Mouse (Mus musculus) right cerebral cortex, adult 18-20 months (tissue): ENCODE results near the gene Nup50.
"Not testable (repeated sequence)": the region's sequence is repeated elsewhere in the genome, so short reads cannot be mapped to it uniquely, and the experiment has no call there.

Experiments
- DNase-seq: peaks from one replicate; pipeline ENCODE4 v3.0.0; 2022; ENCODE audit warnings: mixed read lengths

Gene Nup50

DNA sequence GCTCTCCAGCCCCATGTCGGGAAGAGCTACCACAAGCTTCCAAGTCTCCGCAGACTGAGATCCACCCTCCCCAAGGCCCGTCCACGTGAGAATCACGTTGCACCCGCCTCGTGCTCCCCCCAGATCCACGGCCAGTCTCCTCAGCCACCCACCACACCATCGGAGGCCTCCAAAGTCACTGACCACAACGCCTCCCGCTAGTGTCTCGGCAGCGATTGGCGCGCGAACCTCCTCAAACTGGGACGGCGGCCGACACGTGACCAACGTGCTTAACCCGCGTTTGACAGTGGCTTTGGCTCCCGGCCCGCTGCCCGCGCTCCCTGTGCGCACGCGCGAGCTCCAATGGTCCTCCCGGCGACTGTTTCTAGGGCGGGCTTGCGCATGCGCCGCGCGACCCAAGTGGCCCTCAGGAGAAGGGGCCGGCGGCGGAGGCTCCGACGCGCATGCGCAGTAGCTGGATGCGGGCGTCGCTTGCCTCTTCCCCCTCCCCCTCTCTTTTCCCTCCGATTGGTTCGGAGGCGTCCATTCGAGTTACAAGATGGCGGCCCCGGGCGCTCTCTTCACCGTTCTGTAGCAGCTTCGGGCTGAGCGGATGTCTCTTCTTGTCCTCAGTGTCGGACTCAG, at the start of gene Nup50:
Gene Nup50 (plus strand): TSS at position 528 of the 624 bp plus-strand sequence.
- peak; percentile 99 for DNase-seq

DNA sequence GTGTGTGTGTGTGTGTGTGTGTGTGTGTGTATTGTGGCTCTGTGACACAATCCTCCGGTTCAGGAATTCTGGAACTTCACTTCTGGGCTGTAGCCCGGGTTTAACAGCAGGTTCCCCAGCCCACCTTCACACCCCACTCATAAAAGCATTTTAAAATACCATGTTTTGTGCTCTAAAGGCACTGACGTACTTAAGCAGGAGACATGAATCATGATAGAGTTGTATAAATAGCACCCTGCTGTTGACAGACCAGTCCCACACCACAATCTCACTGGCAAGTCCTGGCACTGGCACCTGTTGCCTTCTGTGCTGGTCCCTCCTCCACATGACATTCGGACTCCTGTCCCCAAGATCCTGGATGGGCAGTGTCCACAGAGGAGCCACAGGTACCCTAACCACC, 49.3 kb upstream of the Nup50 start:
- peak; percentile 66 for DNase-seq

DNA sequence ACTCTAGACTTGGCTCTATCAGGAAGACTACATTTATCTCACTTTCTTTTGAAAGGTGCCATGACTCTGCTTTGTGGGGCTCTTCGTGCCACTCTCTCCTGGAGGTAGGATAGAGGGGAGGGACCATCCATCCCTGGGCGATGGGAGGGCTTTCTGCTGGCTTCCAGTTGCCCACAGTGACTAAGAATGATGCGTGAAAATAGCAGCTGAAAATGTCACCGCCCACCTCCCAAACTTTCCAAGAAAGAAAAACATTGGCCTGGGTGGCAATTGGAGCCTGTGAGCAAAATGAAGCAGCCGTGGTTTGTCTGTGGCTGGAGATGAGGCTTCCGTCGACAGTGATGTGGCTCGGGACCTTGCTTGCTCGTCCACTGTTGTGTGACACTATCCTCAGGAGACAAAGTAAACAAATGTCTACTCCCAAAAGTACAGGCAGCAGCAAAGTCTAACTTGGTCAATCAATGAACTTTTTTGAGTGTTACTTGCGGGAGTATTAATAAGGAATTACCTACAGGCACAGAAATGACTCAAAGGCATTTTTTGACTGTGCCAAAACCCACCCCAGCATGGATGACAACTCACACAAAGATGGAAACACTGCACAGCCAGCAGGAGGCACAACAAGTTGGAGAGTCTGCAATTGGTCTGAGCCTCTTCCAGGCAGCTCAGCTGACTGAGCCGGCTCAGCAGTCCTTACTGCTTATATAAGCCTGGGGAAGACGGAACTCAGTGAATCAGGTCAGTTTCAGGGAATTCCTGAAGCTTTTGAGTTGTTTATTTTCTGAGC, 46.0 kb upstream of the Nup50 start:
- peak; percentile 77 for DNase-seq

DNA sequence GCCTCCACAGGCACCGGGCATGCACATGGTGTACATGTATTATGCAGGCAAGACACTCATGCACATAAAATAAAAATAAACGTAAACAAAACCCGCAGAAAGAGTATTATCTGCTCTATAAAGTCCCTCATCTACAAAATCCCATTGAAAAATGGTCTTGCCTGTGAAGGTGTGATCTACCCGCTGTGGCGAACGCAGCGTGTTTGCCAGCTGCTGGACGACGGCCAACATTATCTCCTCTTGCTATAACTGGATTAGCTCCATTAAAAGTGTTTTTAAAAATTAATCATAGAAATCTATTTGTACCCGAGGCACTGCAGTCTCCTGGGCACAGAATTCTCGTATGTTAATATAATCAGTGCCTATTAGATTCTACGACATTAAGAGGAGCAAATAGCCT, 35.1 kb upstream of the Nup50 start:
- no peak for DNase-seq

DNA sequence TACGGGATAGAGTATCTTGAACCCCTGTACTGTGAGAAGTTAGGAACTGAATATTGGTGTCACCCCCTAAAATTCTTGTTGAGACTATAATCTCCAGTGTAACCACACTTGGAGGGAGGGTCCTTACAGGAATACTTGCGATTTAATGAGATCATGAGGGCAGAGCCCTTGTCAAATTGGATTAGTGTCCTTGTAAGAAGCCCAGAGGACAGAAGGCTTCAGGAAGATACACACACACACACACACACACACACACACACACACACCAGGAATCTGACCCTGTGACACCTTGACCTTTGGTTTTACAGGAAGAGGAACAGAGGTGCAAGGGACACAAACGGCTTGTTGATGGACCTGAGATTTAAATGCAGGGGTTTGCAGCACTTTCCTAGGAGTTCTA, 32.0 kb upstream of the Nup50 start:
- DNase-seq, result no peak

DNA sequence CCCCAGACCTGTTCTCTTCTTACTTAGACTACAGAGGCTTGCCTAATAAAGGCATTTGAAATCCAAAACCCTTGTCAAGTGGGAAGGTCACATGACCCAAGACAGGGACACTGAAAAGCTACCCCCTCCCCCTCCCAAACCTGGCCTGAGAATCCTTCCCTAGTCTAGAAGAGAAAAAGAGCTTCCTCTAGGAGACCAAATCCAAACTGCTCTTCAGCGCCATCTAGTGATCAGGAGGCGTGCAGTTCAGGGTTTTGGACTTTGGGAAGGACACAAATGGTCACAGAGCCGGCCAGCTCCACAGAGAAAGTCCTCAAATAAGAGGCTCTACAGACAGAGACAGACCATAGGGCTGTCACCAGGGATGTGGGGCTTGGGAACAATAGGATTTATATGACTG, 31.6 kb upstream of the Nup50 start:
- peak; percentile 67 for DNase-seq

DNA sequence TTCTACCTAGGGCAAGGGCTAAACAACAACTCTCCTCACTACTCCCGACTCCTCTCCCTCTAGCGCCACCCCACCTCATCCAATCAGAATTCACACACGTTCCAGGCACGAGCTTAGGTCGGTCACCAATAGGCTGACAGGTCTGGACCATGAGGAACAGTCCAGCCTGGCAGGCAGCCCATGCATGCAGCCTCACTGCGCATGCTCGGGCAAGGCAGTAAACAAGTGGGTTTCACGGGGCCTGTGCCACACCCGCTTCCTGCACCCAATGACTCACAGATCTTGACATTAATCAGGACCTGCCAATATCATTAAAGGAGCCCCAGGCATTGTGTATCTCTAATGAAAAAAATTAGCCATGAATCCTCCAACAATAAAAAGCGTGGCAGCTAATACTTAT, 27.0 kb upstream of the Nup50 start:
- not testable (repeated sequence) for DNase-seq

DNA sequence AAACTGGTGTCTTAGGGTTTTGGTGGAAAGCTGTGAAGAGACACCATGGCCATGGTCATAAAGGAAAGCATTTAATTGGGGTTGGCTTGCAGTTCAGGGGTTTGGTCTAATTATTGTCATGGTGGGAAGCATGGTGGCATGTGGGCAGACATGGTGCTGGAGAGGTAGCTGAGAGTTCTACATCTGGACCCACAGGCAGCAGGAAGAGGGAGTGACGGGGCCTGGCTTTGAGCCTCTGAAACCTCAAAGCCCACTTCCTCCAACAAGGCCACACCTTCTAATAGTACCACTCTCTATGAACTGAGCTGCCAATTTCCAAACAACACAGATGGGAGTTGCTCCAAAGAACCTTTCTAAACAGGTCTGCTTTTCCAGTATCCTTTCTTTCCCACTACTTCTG, 26.5 kb upstream of the Nup50 start:
- no peak for DNase-seq

DNA sequence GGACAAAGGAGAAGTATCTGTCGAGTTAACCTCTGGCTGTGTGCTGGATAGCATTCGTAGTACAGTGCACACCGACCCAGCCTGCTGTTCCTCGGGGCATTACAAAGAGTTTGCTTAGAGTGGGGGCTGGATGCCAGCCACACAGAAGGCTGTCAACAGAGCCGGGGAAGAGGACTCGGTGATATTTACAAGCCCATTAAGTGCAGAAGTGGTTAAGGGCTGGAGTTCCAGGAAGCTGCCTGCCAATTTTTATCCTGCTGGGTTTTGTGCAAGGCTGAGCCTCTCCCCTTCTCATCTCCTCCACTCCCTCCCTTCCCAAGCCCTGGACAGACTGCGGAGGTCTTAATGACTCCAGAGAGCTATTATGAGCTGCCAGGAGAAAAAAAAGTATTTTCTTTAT, 25.1 kb upstream of the Nup50 start:
- no peak for DNase-seq

DNA sequence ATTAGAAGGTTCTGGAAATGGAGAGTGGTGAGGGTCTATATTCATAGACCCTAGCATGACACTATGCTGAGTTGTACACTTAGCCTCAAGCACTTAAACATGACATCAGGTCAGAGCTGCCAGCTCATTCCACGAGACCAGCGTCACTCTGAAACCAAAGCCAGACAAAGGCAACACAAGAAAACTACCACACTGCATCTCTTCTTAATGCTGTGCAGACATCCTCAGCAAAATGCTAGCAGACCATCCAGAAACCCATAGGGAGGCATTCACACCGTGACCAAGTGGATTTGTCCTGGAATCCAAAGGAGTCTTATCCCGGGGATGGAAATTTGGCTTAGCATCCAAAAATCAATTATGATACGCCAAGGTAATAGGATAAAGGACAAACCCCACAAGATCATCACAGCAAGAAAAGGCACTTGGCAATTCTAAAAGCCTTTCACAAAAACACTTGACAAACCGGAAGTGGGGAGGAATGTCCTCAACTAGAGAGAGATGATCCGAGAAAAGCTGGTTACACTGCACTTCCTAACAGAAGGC, 19.3 kb upstream of the Nup50 start:
- no peak for DNase-seq

DNA sequence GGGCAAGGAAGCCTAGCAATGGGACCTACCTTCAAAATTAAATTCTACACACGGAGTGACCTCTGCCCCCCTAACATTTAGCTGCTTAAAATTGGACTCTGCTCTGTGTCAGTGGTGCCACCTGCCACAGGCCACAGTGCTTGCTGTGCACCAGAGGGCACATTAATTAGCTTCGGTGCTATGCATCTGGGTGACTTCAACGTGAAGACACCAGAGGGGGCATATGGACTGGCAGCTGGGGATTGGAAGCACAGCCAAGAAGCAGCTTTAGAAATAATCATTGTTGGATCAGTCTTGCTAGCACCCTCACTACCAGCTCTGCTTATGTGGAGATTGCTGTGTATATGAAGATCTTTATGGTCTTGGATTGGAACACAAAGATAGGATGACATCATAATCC, 10.0 kb upstream of the Nup50 start:
- no peak for DNase-seq

DNA sequence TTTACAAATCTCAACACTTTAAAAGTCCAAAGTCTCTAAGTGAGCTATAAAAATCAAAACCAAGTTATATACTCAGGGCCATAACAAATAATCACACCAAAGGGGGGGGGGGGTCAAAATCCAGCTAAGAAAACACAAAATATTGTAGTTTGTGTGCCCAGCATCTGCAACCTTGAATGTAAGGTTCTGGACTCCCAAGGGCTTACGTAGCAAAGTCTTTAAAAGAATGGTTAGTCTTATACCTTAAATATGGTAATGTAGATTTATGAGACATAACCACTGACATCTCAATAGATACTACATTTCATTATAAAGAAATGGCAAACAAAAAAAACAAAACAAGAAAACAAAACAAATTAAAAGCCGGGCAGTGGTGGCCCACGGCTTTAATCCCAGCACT, 3.3 kb upstream of the Nup50 start, which contains the start of gene Gm29666:
Gene Gm29666 (minus strand): TSS at position 101 of the 400 bp plus-strand sequence.
- DNase-seq, result no peak

DNA sequence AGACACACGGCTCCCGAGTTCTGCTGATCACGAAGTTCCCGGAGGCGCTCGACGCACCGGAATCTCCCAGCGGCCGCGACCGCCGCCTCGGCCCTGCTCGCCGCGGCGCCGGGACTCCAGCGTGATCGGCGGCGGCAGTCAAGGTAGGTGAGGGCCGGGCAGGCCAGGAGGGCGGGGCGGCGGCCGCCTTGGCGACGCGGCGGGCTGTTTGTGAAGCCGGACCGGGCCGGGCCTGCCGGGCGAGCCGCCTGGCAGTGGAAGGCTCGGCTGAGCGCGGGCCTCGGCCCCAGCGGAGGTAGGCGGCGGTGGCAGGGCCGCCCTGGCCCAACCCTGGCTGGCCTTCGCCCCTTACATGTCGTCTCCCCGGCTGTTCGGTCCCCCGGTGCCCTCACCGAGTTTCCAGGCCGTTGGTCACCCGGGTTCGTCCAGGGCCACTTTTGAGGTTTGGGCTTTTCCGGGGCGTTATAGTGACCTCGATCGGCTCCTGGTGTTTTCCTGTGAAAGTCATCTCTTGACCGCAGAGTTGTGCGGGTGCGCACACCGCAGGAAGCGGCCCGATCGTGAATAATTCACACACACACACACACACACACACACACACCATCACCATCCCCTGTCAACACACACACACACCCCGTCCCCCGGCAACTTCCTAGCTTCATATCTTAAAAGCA, 434 bp downstream of the Nup50 start:
- DNase-seq, result no peak

DNA sequence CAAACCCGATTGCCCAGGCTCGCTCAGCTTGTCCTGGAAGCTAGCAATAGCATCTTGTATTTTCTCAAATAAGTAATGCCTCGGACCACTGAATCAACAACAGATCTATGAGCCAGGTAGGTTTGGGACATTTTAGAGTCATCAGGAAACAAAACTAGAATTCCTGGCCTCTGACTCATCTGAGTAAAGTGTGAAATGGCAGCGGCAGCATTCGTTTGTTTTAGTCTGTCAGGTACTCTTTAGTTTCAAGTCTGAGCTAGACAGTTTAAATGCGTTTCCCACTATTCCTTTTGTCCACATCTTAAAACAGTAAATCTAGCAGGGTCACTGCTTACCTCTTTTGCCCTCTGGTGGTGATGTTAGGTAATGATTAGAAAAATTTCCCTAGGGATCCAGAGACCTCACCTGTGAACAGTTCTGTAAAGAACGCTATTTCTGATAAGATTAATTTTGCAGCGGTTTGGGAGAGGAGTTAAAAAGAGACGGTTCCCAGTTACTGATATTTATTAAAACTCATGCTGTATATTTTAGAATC, 1.6 kb downstream of the Nup50 start:
- DNase-seq, result no peak

DNA sequence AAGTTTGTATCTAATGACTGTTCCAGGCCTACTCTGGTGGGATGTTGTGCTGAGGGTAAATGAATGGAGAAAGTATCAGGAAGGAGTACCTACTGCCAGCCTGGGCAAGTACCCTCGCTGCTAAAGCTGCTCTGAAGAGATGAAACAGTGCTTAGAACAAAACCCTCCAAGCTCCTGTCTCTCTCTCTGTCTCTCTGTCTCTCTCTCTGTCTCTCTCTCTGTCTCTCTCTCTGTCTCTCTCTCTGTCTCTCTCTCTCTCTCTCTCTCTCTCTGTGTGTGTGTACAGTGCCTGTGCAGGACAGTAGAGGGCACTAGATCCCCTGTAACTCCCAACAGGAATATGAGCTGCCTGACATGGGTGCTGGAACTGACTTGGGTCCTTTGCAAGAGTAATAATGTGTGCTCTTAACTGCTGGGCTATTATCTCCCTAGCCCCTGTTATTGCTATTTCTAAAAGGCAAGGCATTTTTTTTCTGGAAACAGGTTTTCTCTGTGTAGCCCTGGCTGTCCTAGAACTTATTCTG, 2.3 kb downstream of the Nup50 start:
- no peak for DNase-seq

DNA sequence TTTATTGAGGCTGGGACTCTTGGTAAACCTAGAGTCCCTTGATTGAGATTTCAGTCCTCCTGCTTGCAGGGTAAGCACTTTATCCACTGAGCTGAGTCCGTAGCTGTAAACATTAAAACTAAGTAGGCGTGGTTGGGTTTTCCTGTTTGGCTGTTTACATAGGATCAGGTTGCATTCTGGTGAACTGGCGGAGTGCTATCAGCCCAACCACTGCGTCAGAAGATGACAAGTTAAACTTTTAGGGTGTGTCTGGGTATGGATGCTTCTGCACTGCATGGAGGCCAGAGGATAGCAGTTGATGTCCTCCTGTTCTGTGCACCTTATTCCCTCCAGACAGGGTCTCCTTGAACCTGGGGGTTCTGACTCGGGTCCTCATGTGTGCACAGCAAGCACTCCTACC, 9.1 kb downstream of the Nup50 start:
- no peak for DNase-seq

DNA sequence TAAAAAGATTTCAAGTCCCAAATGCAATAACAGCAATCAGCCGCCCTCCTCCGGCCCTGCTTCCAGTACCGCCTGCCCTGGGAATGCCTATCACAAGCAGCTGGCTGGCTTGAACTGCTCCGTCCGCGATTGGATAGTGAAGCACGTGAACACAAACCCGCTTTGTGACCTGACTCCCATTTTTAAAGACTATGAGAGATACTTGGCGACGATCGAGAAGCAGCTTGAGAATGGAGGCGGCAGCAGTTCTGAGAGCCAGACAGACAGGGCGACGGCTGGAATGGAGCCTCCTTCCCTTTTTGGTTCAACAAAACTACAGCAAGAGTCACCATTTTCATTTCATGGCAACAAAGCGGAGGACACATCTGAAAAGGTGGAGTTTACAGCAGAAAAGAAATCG, 11.7 kb downstream of the Nup50 start:
- DNase-seq, result peak; percentile 67

DNA sequence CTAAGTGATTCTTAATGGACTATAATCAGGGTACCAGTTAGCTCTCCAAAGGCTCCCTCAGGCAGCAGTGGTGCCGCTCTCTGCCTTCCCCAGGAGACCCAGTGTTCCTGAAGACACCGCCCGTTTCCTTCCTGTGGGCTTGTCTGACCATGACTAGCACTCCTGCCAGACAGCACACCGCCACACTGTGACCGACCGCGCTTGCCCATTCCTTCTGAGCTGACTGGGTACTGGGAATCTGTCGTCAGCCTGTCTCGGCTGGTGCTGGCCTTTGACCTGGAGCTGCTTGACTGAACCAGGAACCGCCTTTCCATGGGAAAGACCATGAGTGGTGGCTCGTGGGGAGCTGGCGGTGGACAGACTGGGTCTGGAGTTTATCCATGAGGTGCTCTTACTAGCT, 16.9 kb downstream of the Nup50 start:
- DNase-seq, result no peak

DNA sequence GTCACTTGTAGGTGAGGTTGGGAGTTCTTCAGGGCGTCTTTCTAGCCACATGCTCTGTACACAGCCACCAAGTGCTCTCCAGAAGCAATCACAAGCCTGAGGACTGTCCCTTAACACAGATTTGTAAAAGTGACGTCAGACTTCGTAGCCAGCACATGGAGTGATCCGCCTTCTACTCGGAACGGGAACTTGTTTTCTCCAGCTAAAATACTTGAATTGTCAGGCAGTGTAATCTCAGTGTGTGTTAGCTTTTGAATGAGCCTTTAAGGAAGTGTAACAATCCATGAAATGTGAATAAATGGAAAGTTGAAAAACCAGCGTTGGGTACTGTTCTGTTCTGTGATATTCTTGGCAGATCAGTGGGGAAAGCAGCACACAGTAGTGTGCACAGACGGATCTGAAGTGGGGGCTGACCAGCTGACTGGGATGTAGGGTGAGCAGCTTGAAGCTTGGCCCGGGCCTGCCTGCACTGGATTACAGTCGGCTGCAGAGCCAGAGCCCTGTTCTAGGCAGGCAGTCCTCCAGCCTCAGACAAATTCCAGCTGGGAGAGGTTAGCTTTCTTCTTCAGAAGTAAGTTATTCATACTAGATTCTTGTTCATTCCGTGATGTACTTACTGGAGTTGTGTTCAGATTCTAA, 19.6 kb downstream of the Nup50 start:
- DNase-seq, result peak; percentile 73

DNA sequence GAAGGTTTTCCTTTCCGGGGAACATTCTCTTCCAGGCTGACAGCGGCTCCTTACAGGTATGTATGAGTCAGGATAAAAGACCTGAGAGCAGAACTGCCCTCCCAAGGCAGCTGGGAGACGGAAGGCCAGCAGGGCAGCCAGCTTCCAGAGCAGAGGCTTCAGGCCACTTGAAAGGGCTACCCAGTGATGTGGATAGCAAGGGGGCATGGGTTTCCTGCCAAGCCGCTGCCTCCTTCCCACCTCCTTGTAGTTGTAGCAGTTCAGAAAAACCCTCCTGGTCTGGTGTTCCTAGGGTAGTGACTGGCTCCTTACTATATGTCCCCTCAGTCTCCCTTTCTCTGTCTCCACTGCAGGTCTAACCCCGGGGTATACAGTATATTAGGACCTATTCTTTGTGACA, 21.1 kb downstream of the Nup50 start:
- DNase-seq, result no peak

DNA sequence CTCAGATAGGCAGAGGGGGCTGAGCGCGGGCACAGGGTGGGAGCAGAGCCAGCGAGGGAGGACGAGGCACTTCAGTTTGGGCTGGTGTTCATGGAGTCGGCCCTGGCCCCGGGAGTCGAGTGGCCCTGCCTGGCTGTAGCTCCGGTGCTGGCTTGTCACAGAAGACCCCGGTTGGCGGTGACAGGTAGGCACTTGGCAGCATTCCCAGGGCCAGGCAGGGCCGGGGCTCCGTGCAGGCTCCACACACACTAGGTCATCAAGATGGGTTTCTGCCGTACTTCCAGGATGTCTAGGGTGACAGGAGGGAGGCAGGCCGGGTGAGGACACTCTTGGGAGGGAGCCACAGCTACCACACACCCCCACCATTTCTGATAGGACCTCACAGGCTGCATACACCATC, 25.8 kb downstream of the Nup50 start:
- no peak for DNase-seq

DNA sequence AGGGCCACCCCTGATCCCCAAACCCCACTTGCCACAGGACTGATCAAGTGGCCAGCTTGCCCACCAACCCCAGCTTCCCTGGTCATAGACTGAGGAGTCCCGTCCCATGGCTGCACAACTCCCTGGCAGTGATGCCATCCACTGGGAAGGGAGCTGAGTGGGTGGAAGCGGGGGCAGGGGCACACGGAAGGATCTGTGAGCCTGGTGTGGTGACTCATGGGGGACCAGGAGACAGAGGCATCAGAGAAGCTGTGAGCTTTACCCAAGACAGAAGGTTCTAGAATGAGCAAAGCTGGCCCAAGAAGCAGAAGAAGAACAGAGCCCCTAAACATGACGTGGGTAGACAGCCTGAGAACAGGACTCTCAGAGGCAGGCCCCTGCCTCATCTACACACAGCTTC, 26.8 kb downstream of the Nup50 start:
- peak; percentile 87 for DNase-seq

DNA sequence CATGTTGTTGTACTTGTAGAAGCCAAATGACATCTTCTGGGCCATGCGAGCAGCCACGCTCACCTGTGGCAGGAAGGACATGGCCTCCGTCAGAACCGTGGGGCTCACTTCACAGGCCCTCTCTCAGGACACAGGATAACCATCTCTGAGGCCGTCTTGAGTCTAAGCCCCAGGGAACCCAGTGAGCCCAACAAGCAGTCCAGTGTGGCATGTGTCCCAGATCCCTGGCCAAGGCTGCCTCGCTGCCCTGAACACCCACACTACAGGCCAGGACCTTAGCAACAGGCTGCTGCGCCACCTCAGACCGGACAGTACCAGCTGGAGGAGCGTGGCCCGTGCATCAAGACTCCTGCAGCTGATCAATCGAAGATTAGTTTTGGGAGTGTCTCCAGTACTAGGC, 30.0 kb downstream of the Nup50 start:
- DNase-seq, result no peak
